Mouse (Mus musculus) bone marrow macrophage, adult 2 months (primary cell): ENCODE results near the gene Pdgfa.

Source experiments
- CTCF ChIP-seq: IDR thresholded peaks from 2 replicates; pipeline ENCODE4 v1.5.1; 2012; ENCODE audit warnings: low read depth, mild to moderate bottlenecking, low read length, moderate library complexity
- POLR2A ChIP-seq: IDR thresholded peaks from 2 replicates; pipeline ENCODE4 v1.6.1; 2012; ENCODE audit warnings: mild to moderate bottlenecking, low read depth, low read length, borderline replicate concordance

GRCm38 (mm10) chr5:138931836-138932235, 65.3 kb downstream of the Pdgfa start:
- TF ChIP-seq POLR2A (no peak), CTCF (no peak)
